Mouse (Mus musculus) heart, postnatal 0 days (tissue): ENCODE data around the gene Gadd45a.

ENCODE experiments used
- CTCF ChIP-seq: IDR thresholded peaks from 2 replicates; pipeline ENCODE4 v1.5.1; 2016; ENCODE audit warnings: antibody characterized with exemption, control low read depth, low read depth
- EP300 ChIP-seq: IDR thresholded peaks from 2 replicates; pipeline ENCODE4 v1.6.1; 2016; ENCODE audit warnings: antibody characterized with exemption, low read depth

- no peak for TF ChIP-seq CTCF
- TF ChIP-seq EP300, result no peak
These were observed 9.7 kb downstream of the Gadd45a start for GRCm38 (mm10) chr6:67027438-67028142.
